Mouse (Mus musculus): Measurements from ENCODE around the gene H2-Q4. TPM values are rescaled to one million over a fixed set of nuclear protein-coding genes. Genes with fewer than 3 reads are reported as not detected.
"Not testable (repeated sequence)": the region's sequence is repeated elsewhere in the genome, so short reads cannot be mapped to it uniquely, and the experiment has no call there.

H2-Q4 gene
- polyA plus RNA-seq, 1 experiment from 2014 or later: 5.6 TPM

- H3K4me2 ChIP-seq (ENCODE audit: low read depth, low read length): no peak overlapping the region
- H3K4me1 ChIP-seq (ENCODE audit: insufficient read depth): no peaks in the 10 kb centered on the region; the same call in 1 of the 2 replicates
- H3K27me3 ChIP-seq (ENCODE audit: insufficient read depth, low read length): peaks cover 5% of the 10 kb centered on the region; the same call in 1 of the 2 replicates
- 72% methylated on average over 2 of the region's 2 CpGs for WGBS (ENCODE audit: insufficient replicate concordance)
- no peak overlapping the region for H3K27ac ChIP-seq (ENCODE audit: low read depth)
- no peak for DNase-seq
- TF ChIP-seq EP300 (IDR thresholded peaks at IDR 0.05; ENCODE audit: low read depth): no peak
- TF ChIP-seq CTCF (IDR thresholded peaks at IDR 0.05; ENCODE audit: low read depth): no peak
- no peak for ATAC-seq
- H3K4me3 ChIP-seq (ENCODE audit: low read depth, low read length): no peak overlapping the region
- no peak overlapping the region for H3K9ac ChIP-seq (replicated peaks)
- no peaks in the 10 kb centered on the region for H3K36me3 ChIP-seq (replicated peaks; ENCODE audit: insufficient read depth, low read length)
- no peaks in the 10 kb centered on the region for H3K9me3 ChIP-seq (ENCODE audit: low read length)
Observed at GRCm38 (mm10) chr17:35354071-35354470, 25.3 kb upstream of the H2-Q4 start.

GRCm38 (mm10) chr17:35357086-35357485 is 22.3 kb upstream of the H2-Q4 start:
- DNase-seq: no peak
- no peak for ATAC-seq

DNA sequence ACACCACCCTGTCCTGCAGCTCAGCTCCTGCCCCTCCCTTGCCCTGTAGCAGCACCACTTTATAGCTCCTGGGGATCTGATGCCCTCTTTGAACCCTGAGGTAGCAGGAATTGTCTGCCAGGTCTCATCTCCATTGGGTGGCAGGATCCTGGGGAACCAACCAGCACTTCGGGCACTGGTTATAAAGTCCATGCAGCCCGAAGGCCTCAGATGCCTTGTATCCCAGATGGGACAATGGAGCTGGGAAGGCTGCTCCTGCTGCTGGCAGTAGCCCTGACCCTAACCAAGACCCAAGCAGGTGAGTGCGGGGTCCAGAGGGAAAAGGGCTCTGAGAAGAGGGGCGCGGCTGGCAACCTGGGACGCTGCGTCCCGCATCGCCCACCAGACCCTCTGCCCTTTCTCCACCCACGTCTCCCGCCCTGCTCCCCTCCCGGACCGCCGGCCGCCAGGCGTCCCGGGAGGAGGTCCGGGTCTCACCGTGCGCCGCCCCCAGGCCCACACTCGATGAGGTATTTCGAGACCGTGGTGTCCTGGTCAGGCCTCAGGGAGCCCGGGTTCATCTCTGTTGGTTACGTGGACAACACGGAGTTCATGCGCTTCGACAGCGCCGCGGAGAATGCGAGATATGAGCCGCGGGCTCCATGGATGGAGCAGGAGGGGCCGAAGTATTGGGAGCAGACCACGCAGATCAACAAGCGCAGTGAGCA is 20.5 kb upstream of the H2-Q4 start:
- no peaks in the 10 kb centered on the region for H3K36me3 ChIP-seq (replicated peaks; ENCODE audit: insufficient read depth, low read length)
- H3K9ac ChIP-seq (replicated peaks): peak overlapping the region; percentile 26; the same call in 1 of the 2 replicates
- 12% methylated on average over 32 of the region's 38 CpGs for WGBS (ENCODE audit: insufficient replicate concordance)
- peaks cover 3% of the 10 kb centered on the region; the same call in 1 of the 2 replicates for H3K4me1 ChIP-seq (ENCODE audit: insufficient read depth)
- peak; percentile 13 for DNase-seq
- H3K4me2 ChIP-seq (ENCODE audit: low read depth, low read length): peak overlapping the region; percentile 75
- H3K4me3 ChIP-seq (ENCODE audit: low read depth, low read length): peak overlapping the region; percentile 46
- no peak overlapping the region for H3K27ac ChIP-seq (ENCODE audit: low read depth)
- peaks cover 12% of the 10 kb centered on the region; the same call in 1 of the 2 replicates for H3K27me3 ChIP-seq (ENCODE audit: insufficient read depth, low read length)
- TF ChIP-seq EP300 (IDR thresholded peaks at IDR 0.05; ENCODE audit: low read depth) (no peak), CTCF (IDR thresholded peaks at IDR 0.05; ENCODE audit: low read depth) (no peak)
- H3K9me3 ChIP-seq (ENCODE audit: low read length): peaks cover 3% of the 10 kb centered on the region; the same call in 1 of the 2 replicates
- ATAC-seq: no peak

More at GRCm38 (mm10) chr17:35357086-35357485, 22.3 kb upstream of the H2-Q4 start:
- no peak overlapping the region for H3K4me2 ChIP-seq (ENCODE audit: low read depth, low read length)
- no peak overlapping the region for H3K4me3 ChIP-seq (ENCODE audit: low read depth, low read length)
- H3K9ac ChIP-seq (replicated peaks): no peak overlapping the region
- H3K36me3 ChIP-seq (replicated peaks; ENCODE audit: insufficient read depth, low read length): no peaks in the 10 kb centered on the region
- peaks cover 12% of the 10 kb centered on the region; the same call in 1 of the 2 replicates for H3K27me3 ChIP-seq (ENCODE audit: insufficient read depth, low read length)
- no peak overlapping the region for H3K27ac ChIP-seq (ENCODE audit: low read depth)
- H3K9me3 ChIP-seq (ENCODE audit: low read length): no peaks in the 10 kb centered on the region
- peaks cover 3% of the 10 kb centered on the region; the same call in 1 of the 2 replicates for H3K4me1 ChIP-seq (ENCODE audit: insufficient read depth)
- TF ChIP-seq CTCF (IDR thresholded peaks at IDR 0.05; ENCODE audit: low read depth) (no peak), EP300 (IDR thresholded peaks at IDR 0.05; ENCODE audit: low read depth) (no peak)
- 24% methylated on average over 1 of the region's 1 CpGs for WGBS (ENCODE audit: insufficient replicate concordance)

DNA sequence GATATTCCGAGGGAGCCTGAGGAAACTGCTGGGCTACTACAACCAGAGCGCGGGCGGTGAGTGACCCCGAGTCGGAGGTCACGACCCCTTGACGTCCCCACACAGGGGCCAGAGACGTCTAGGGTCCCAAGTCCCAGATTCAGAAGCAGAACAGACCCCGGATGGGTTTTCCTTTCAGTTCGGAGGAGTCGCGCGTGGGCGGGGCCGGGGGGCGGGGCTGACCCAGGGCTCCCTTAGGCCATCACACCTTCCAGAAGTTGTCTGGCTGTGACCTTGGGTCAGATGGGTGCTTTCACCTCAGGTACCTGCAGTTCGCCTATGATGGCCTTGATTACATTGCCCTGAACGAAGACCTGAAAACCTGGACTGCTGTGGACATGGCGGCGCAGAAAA is 20.0 kb upstream of the H2-Q4 start:
- Histone ChIP-seq H3K4me3 (ENCODE audit: low read depth, low read length) (peak overlapping the region; percentile 46), H3K27me3 (ENCODE audit: insufficient read depth, low read length) (peaks cover 12% of the 10 kb centered on the region; the same call in 1 of the 2 replicates), H3K9ac (replicated peaks) (peak overlapping the region; percentile 26; the same call in 1 of the 2 replicates), H3K4me2 (ENCODE audit: low read depth, low read length) (peak overlapping the region; percentile 75), H3K4me1 (ENCODE audit: insufficient read depth) (peaks cover 3% of the 10 kb centered on the region; the same call in 1 of the 2 replicates), H3K36me3 (replicated peaks; ENCODE audit: insufficient read depth, low read length) (no peaks in the 10 kb centered on the region), H3K9me3 (ENCODE audit: low read length) (peaks cover 3% of the 10 kb centered on the region; the same call in 1 of the 2 replicates), H3K27ac (ENCODE audit: low read depth) (no peak overlapping the region)
- no peak for TF ChIP-seq EP300 (IDR thresholded peaks at IDR 0.05; ENCODE audit: low read depth)
- TF ChIP-seq CTCF (IDR thresholded peaks at IDR 0.05; ENCODE audit: low read depth): no peak
- 19% methylated on average over 21 of the region's 21 CpGs for WGBS (ENCODE audit: insufficient replicate concordance)
- ATAC-seq (no peak), DNase-seq (peak; percentile 30)

- Histone ChIP-seq H3K36me3 (replicated peaks; ENCODE audit: insufficient read depth, low read length) (no peaks in the 10 kb centered on the region), H3K27ac (ENCODE audit: low read depth) (peak overlapping the region; percentile 68)
Observed at GRCm38 (mm10) chr17:35379729-35380451, 473 bp downstream of the H2-Q4 start.

GRCm38 (mm10) chr17:35389796-35390195 is 10.4 kb downstream of the H2-Q4 start:
- not testable (repeated sequence) for H3K27ac ChIP-seq (ENCODE audit: low read depth); H3K36me3 ChIP-seq (replicated peaks; ENCODE audit: insufficient read depth, low read length); H3K4me1 ChIP-seq (ENCODE audit: insufficient read depth); H3K27me3 ChIP-seq (ENCODE audit: insufficient read depth, low read length); ATAC-seq; H3K4me2 ChIP-seq (ENCODE audit: low read depth, low read length); H3K9me3 ChIP-seq (ENCODE audit: low read length); H3K4me3 ChIP-seq (ENCODE audit: low read depth, low read length); H3K9ac ChIP-seq (replicated peaks)
- peak; percentile 66 for TF ChIP-seq CTCF (IDR thresholded peaks at IDR 0.05; ENCODE audit: low read depth)
- WGBS (ENCODE audit: insufficient replicate concordance): 13% methylated on average over 7 of the region's 7 CpGs
- DNase-seq: peak; percentile 59

More at GRCm38 (mm10) chr17:35379729-35380451, 473 bp downstream of the H2-Q4 start:
- H3K9me3 ChIP-seq (ENCODE audit: low read length): no peaks in the 10 kb centered on the region
- 0 out of 2 replicates have a peak, but pooled peaks cover 3% of the 10 kb centered on the region for H3K4me1 ChIP-seq (ENCODE audit: insufficient read depth)
- peak overlapping the region; percentile 63 for H3K9ac ChIP-seq (replicated peaks)
- 2% methylated on average over 60 of the region's 70 CpGs for WGBS (ENCODE audit: insufficient replicate concordance)
- DNase-seq (peak; percentile 75), ATAC-seq (peak; percentile 62)
- peak overlapping the region; percentile 73 for H3K4me2 ChIP-seq (ENCODE audit: low read depth, low read length)
- TF ChIP-seq EP300 (IDR thresholded peaks at IDR 0.05; ENCODE audit: low read depth) (no peak), CTCF (IDR thresholded peaks at IDR 0.05; ENCODE audit: low read depth) (no peak)
- no peaks in the 10 kb centered on the region for H3K27me3 ChIP-seq (ENCODE audit: insufficient read depth, low read length)
- peak overlapping the region; percentile 62 for H3K4me3 ChIP-seq (ENCODE audit: low read depth, low read length)

- not testable (repeated sequence) for H3K9ac ChIP-seq (replicated peaks); H3K27me3 ChIP-seq (ENCODE audit: insufficient read depth, low read length); H3K36me3 ChIP-seq (replicated peaks; ENCODE audit: insufficient read depth, low read length); H3K4me3 ChIP-seq (ENCODE audit: low read depth, low read length); H3K4me2 ChIP-seq (ENCODE audit: low read depth, low read length); DNase-seq; H3K4me1 ChIP-seq (ENCODE audit: insufficient read depth); H3K27ac ChIP-seq (ENCODE audit: low read depth); ATAC-seq; H3K9me3 ChIP-seq (ENCODE audit: low read length)
- WGBS (ENCODE audit: insufficient replicate concordance): 51% methylated on average over 2 of the region's 2 CpGs
Observed at GRCm38 (mm10) chr17:35392671-35393070, 13.3 kb downstream of the H2-Q4 start.

- not testable (repeated sequence) for H3K9ac ChIP-seq (replicated peaks); H3K27ac ChIP-seq (ENCODE audit: low read depth); H3K27me3 ChIP-seq (ENCODE audit: insufficient read depth, low read length); H3K9me3 ChIP-seq (ENCODE audit: low read length); DNase-seq; H3K4me1 ChIP-seq (ENCODE audit: insufficient read depth); H3K36me3 ChIP-seq (replicated peaks; ENCODE audit: insufficient read depth, low read length)
- peak; percentile 97 for ATAC-seq
- WGBS (ENCODE audit: insufficient replicate concordance): 4% methylated on average over 46 of the region's 75 CpGs
- Histone ChIP-seq H3K4me2 (ENCODE audit: low read depth, low read length) (peak overlapping the region; percentile 53), H3K4me3 (ENCODE audit: low read depth, low read length) (peak overlapping the region; percentile 24; the same call in 1 of the 2 replicates)
Observed at GRCm38 (mm10) chr17:35393864-35394800, 14.7 kb downstream of the H2-Q4 start.

All from liver, postnatal 0 days (tissue).